Mouse (Mus musculus) lung, embryonic 14.5 days (tissue): ENCODE measurements at regions not wholly inside any gene's neighbourhood (a gene's known extent, or its start where the extent isn't known, plus 50 kb on each side); places are given as distances from the start of the nearest gene placed in this dataset.

Source experiments
- ATAC-seq: fragments of 200-750 bp; cut with Nextera tagmentation; 2 replicates; pipeline ENCODE4 v1.8.0; 2017; ENCODE audit warnings: mild to moderate bottlenecking, moderate TSS enrichment, moderate library complexity; ENCODE audit not compliant: insufficient read depth
- DNase-seq: peaks from one replicate; pipeline ENCODE4 v3.0.0-alpha.2; 2015
- H3K27ac ChIP-seq: fragments of 300-500 bp; sonication (generic); 2 replicates; pipeline ENCODE4 v1.5.1; 2014; ENCODE audit warnings: low read depth, mild to moderate bottlenecking, moderate library complexity
- H3K27me3 ChIP-seq: fragments of 300-500 bp; sonication (generic); 2 replicates; pipeline ENCODE4 v1.6.1; 2014; ENCODE audit warnings: low read length, control low read depth; ENCODE audit not compliant: insufficient read depth
- H3K36me3 ChIP-seq: fragments of 300-500 bp; sonication (generic); 2 replicates; pipeline ENCODE4 v1.6.1; 2014; ENCODE audit warnings: control low read depth; ENCODE audit not compliant: insufficient read depth
- H3K4me1 ChIP-seq: fragments of 300-500 bp; sonication (generic); 2 replicates; pipeline ENCODE4 v1.6.1; 2014; ENCODE audit warnings: antibody characterized with exemption, control low read depth; ENCODE audit not compliant: insufficient read depth
- H3K4me2 ChIP-seq: fragments of 300-500 bp; sonication (generic); 2 replicates; pipeline ENCODE4 v1.6.1; 2014; ENCODE audit warnings: mild to moderate bottlenecking
- H3K4me3 ChIP-seq: fragments of 300-500 bp; sonication (generic); 2 replicates; pipeline ENCODE4 v1.5.1; 2014; ENCODE audit warnings: low read depth, low read length
- H3K9ac ChIP-seq: fragments of 300-500 bp; sonication (generic); 2 replicates; pipeline ENCODE4 v1.6.1; 2014
- H3K9me3 ChIP-seq: fragments of 300-500 bp; sonication (generic); 2 replicates; pipeline ENCODE4 v1.6.1; 2016; ENCODE audit warnings: low read depth, low read length, control low read depth
- CTCF ChIP-seq: IDR thresholded peaks from 2 replicates; pipeline ENCODE4 v1.5.1; 2016; ENCODE audit warnings: antibody characterized with exemption, low read depth
- WGBS: fragments of 180-500 bp; shearing (Covaris S2); extraction: QIAGEN DNeasy Blood & Tissue Kit; methylation state at CpG from one replicate; pipeline ENCODE4 v1.1.7; 2014; 5-methylcytosine and 5-hydroxymethylcytosine counted together

DNA sequence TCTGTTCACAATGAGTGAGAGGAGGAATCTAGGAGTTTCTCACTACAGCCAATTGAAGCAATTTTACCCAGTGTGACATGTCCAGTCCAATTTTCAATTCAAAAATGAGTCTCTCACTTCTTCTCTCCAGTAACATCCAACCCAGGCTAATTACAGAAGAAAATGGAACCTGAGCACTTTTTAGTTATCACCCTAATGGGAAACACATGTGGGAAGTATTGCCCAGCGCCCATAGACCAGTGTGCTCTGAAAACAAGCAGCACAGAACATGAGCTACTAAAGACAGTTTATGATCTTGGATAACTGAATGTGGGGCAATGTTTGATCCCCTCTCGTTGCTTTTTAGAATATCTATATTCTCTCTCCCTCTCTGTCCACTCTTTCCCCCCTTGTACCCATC is 70.5 kb upstream of the Efemp1 start:
- Histone ChIP-seq H3K36me3 (no peaks in the 10 kb centered on the region), H3K9ac (no peak overlapping the region), H3K4me1 (no peaks in the 10 kb centered on the region), H3K4me3 (no peak overlapping the region), H3K4me2 (no peak overlapping the region), H3K27ac (no peak overlapping the region), H3K27me3 (no peaks in the 10 kb centered on the region), H3K9me3 (no peaks in the 10 kb centered on the region)
- WGBS, result 50% methylated on average over 2 of the region's 2 CpGs
- ATAC-seq, result no peak
- TF ChIP-seq CTCF, result no peak
- DNase-seq, result no peak

DNA sequence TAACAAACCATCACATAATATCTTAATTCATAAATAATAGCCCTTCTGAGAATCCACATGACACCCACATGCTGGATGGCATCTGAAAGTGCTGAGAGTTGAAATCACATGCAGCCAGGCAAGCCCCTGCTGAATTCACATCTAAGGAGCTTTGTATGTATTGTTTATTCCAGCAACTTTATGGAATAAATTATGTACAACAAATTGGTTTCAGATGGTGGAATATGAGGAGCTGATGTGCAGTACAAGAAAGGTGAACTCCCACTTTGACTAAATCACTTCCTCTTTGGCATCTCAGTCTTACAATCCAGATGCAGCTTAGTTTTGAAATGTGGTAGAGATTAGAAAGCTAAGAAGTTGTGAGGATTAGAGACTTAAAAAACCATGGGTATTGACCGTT is 82.2 kb upstream of the Efemp1 start:
- Histone ChIP-seq H3K9me3 (no peaks in the 10 kb centered on the region), H3K27me3 (no peaks in the 10 kb centered on the region), H3K36me3 (no peaks in the 10 kb centered on the region), H3K27ac (no peak overlapping the region), H3K4me1 (no peaks in the 10 kb centered on the region), H3K4me2 (no peak overlapping the region), H3K4me3 (no peak overlapping the region), H3K9ac (no peak overlapping the region)
- WGBS, result 79% methylated on average over 1 of the region's 1 CpGs
- no peak for TF ChIP-seq CTCF
- DNase-seq, result no peak
- no peak for ATAC-seq

DNA sequence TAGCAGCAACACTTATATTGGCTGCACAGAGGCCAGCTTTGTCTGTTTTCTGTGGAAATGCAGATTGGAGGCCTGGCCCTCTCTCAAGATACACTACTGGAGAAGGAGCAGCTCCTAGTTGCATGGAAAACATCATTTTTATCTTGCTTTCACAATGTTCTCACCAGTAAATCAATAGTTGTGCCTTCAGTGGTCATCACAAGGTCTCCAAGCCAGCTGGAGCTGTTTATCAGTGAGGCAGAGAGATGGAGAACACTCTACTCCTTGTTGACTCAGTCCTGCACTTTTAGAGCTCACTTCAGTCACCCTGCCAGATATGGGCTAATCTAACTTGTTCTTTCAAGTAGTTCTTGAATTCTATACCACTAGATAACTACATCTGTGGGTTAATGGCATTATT is 92.3 kb upstream of the Efemp1 start:
- H3K27me3 ChIP-seq, result no peaks in the 10 kb centered on the region
- TF ChIP-seq CTCF, result no peak
- no peaks in the 10 kb centered on the region for H3K36me3 ChIP-seq
- H3K4me1 ChIP-seq, result no peaks in the 10 kb centered on the region
- DNase-seq (no peak), ATAC-seq (no peak)
- H3K9me3 ChIP-seq, result no peaks in the 10 kb centered on the region
- H3K9ac ChIP-seq, result no peak overlapping the region
- no peak overlapping the region for H3K27ac ChIP-seq
- no peak overlapping the region for H3K4me3 ChIP-seq
- H3K4me2 ChIP-seq, result no peak overlapping the region

DNA sequence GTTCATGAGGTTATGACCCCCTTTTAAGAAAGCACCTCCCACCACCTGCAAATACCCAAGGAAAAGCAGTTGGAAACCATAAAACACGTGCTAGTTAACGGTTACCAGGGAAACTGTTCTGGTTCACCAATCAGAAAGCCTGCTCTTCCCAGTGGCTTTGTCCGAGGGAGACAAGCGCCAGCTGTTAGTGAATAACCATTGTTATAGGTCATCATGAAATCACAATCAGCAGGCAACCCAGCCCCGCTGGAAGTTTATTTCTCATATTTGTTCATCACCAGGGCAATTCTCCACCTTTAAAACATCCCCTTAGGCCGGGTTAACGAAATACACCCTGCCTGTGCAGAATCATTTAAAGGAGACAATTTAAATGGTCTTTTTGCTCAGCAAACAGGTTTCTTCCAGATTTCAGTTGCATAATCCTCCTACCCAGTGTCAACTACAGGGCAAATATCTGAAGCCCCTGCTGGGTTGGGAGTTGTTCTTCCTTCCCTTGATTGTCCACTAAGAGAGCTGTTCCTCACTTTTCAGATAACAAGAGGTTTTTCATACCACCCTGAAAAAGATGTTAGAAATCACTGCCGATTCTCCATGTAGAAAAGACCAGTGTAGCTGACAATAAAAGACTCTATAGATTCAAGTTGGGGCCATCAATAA is 117.9 kb upstream of the Efemp1 start:
- no peaks in the 10 kb centered on the region for H3K36me3 ChIP-seq
- no peak overlapping the region for H3K4me2 ChIP-seq
- no peaks in the 10 kb centered on the region for H3K9me3 ChIP-seq
- no peak for TF ChIP-seq CTCF
- WGBS, result 13% methylated on average over 8 of the region's 8 CpGs
- no peaks in the 10 kb centered on the region for H3K4me1 ChIP-seq
- DNase-seq (peak; percentile 36), ATAC-seq (peak; percentile 66; the same call in 1 of the 2 replicates)
- no peak overlapping the region for H3K27ac ChIP-seq
- H3K27me3 ChIP-seq, result no peaks in the 10 kb centered on the region
- no peak overlapping the region for H3K4me3 ChIP-seq
- H3K9ac ChIP-seq, result no peak overlapping the region

DNA sequence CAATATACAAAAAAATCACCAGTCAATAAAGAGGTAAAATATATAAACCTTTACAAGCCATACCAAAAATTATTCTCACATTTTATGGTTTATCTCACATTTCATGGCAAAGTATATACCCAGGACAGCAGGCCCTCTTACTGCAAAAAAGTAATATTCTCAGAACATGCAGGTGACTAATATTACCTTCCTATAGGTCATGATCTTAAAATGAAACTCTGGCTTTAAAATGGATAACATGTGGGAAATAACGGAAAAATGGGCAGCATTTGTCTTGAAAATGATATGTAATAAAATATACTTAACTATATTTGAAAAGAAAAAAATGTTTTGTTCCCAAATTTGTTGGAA is 118.4 kb upstream of the Efemp1 start:
- ATAC-seq (no peak), DNase-seq (no peak)
- no peaks in the 10 kb centered on the region for H3K27me3 ChIP-seq
- H3K9me3 ChIP-seq, result no peaks in the 10 kb centered on the region
- WGBS, result 50% methylated on average over 1 of the region's 1 CpGs
- H3K27ac ChIP-seq, result no peak overlapping the region
- TF ChIP-seq CTCF, result no peak
- H3K4me1 ChIP-seq, result no peaks in the 10 kb centered on the region
- no peak overlapping the region for H3K4me3 ChIP-seq
- no peak overlapping the region for H3K4me2 ChIP-seq
- H3K36me3 ChIP-seq, result no peaks in the 10 kb centered on the region
- no peak overlapping the region for H3K9ac ChIP-seq

DNA sequence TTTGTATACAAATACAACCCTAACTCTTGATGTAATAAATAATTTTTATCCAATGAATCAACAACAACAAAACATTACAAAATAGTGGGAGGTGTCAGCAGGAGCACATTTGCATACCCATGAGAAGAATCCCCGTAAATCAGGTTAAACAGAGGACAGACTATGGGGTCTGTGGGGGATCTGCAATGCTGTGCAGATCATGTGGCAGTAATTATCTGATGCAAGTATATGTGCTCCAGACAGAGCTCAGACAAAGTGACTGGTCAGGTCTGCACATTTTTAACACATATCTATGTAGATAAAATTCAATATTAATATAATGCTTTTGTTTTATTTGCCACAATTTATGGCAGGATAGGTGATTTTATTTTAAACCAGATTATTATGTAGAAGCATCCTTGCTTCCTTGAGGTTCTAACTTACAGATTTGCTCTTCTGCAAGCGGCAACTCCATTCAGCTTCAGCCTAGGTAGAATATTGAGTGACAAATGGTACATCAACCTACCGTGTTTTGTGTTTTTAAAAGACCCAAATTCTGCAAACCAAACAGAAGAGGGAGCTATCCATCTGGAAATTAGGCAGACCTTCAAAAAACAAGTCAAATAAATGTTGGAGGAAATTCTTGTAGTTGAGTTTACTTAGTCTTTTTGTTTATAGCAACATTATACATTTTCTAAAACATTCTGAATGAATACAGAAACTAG is 119.0 kb upstream of the Efemp1 start:
- TF ChIP-seq CTCF, result 0 out of 2 replicates have a peak, but pooled peaks have one; percentile 13
- H3K9me3 ChIP-seq, result no peaks in the 10 kb centered on the region
- no peaks in the 10 kb centered on the region for H3K27me3 ChIP-seq
- 57% methylated on average over 3 of the region's 3 CpGs for WGBS
- H3K9ac ChIP-seq, result no peak overlapping the region
- no peak overlapping the region for H3K4me2 ChIP-seq
- DNase-seq (peak; percentile 4), ATAC-seq (no peak)
- H3K4me3 ChIP-seq, result no peak overlapping the region
- H3K27ac ChIP-seq, result no peak overlapping the region
- H3K36me3 ChIP-seq, result no peaks in the 10 kb centered on the region
- no peaks in the 10 kb centered on the region for H3K4me1 ChIP-seq

DNA sequence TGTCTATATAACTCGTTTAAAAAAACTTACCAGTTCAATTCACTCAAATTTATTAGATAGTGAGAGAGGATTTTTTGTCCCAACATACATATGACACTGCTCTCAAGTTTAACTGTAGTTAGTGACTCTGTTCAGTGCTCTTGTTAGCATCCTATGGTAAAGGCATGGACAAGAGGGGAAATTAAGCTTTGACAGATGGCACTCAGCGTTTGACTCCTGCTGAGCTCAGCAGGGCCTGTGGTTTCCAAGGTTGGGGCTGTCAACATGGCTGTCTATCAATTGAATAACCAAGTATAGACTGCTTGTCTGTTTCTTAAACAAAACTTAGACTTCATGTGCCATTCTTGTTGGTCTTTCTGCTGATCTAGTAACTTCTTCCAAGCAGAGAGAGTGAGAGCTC is 122.9 kb upstream of the Efemp1 start:
- no peak for TF ChIP-seq CTCF
- no peaks in the 10 kb centered on the region for H3K27me3 ChIP-seq
- no peak overlapping the region for H3K27ac ChIP-seq
- H3K36me3 ChIP-seq, result no peaks in the 10 kb centered on the region
- no peaks in the 10 kb centered on the region for H3K9me3 ChIP-seq
- ATAC-seq (no peak), DNase-seq (no peak)
- no peak overlapping the region for H3K4me3 ChIP-seq
- no peak overlapping the region for H3K9ac ChIP-seq
- no peak overlapping the region for H3K4me2 ChIP-seq
- H3K4me1 ChIP-seq, result no peaks in the 10 kb centered on the region
- WGBS, result 48% methylated on average over 2 of the region's 2 CpGs
